Mouse (Mus musculus) CH12.LX (cell line): ENCODE results near the gene Fasn. TPM values are rescaled to one million over a fixed set of nuclear protein-coding genes. Genes with fewer than 3 reads are reported as not detected.

Experiments used
- DNase-seq: peaks from one replicate; pipeline ENCODE4 v3.0.0-alpha.2; 2013; ENCODE audit errors: extremely low read depth
- H3K27ac ChIP-seq: 2 replicates; pipeline ENCODE4 v1.5.1; 2012; ENCODE audit warnings: low read depth, mild to moderate bottlenecking, control low read depth, moderate library complexity; ENCODE audit not compliant: insufficient read depth
- H3K27me3 ChIP-seq: replicated peaks from 2 replicates; pipeline ENCODE3; 2012; ENCODE audit warnings: inconsistent platforms
- H3K36me3 ChIP-seq, 2 experiments: replicated peaks in 1 of 2; 2 replicates each; pipeline versions ENCODE3 to v1.6.1; 2012; ENCODE audit warnings: inconsistent platforms in 1 of 2, low read length in 1 of 2, mild to moderate bottlenecking in 1 of 2, mixed read lengths in 1 of 2, moderate library complexity in 1 of 2; ENCODE audit not compliant: control insufficient read depth in 1 of 2, insufficient read depth in 1 of 2
- H3K4me1 ChIP-seq, 2 experiments: 2 replicates each; pipeline ENCODE4 v1.6.1; 2012; ENCODE audit warnings: inconsistent platforms in 1 of 2, moderate library complexity in 1 of 2; ENCODE audit not compliant: insufficient read depth in 2 of 2, control insufficient read depth in 1 of 2
- H3K4me2 ChIP-seq: 2 replicates; pipeline ENCODE4 v1.6.1; 2012; ENCODE audit warnings: low read depth, mild to moderate bottlenecking, control low read depth; ENCODE audit not compliant: poor library complexity, insufficient read depth, severe bottlenecking
- H3K4me3 ChIP-seq, 3 experiments: fragments of 150-350 bp in 1 of 3; sonication (generic) in 1 of 3; replicated peaks in 1 of 3; 2 replicates each; pipeline versions ENCODE3 to v1.5.1; 2011 to 2012; ENCODE audit warnings: low read depth in 2 of 3, low read length in 2 of 3, mild to moderate bottlenecking in 2 of 3, moderate library complexity in 2 of 3, control low read depth in 1 of 3, improper control_type of control experiment in 1 of 3, inconsistent platforms in 1 of 3, mixed read lengths in 1 of 3; ENCODE audit not compliant: poor library complexity in 1 of 3
- H3K79me2 ChIP-seq: replicated peaks from 2 replicates; pipeline ENCODE4 v1.6.1; 2012; ENCODE audit warnings: mild to moderate bottlenecking, moderate library complexity; ENCODE audit not compliant: control insufficient read depth, poor library complexity, insufficient read depth, severe bottlenecking; ENCODE audit errors: extremely low read depth
- H3K9ac ChIP-seq: 2 replicates; pipeline ENCODE4 v1.6.1; 2012; ENCODE audit warnings: low read depth, mild to moderate bottlenecking, control low read depth, moderate library complexity; ENCODE audit not compliant: insufficient read depth
- H3K9me3 ChIP-seq: replicated peaks from 2 replicates; pipeline ENCODE3; 2012; ENCODE audit warnings: low read length, inconsistent platforms, mixed read lengths
- CHD1 ChIP-seq: IDR thresholded peaks from 2 replicates; pipeline ENCODE4 v1.6.1; 2012; ENCODE audit warnings: low read depth, low read length, improper control_type of control experiment, inconsistent platforms
- CHD2 ChIP-seq: IDR thresholded peaks from 2 replicates; pipeline ENCODE4 v1.6.1; 2011; ENCODE audit warnings: low read length, improper control_type of control experiment
- ELF1 ChIP-seq: IDR thresholded peaks from 2 replicates; pipeline ENCODE4 v1.6.1; 2014; ENCODE audit warnings: low read depth, mild to moderate bottlenecking, inconsistent platforms, low read length, improper control_type of control experiment
- ETS1 ChIP-seq: conservative IDR thresholded peaks from 2 replicates; pipeline ENCODE4 v1.6.1; 2012; ENCODE audit warnings: low read depth, mild to moderate bottlenecking, inconsistent platforms, low read length, improper control_type of control experiment, moderate library complexity
- GABPA ChIP-seq: IDR thresholded peaks from 2 replicates; pipeline ENCODE4 v1.6.1; 2012; ENCODE audit warnings: low read depth, low read length, improper control_type of control experiment, inconsistent platforms; ENCODE audit not compliant: insufficient replicate concordance
- HCFC1 ChIP-seq: IDR thresholded peaks from 2 replicates; pipeline ENCODE4 v1.6.1; 2012; ENCODE audit warnings: low read depth, mild to moderate bottlenecking, inconsistent platforms, low read length, improper control_type of control experiment
- JUND ChIP-seq: conservative IDR thresholded peaks from 2 replicates; pipeline ENCODE4 v1.6.1; 2011; ENCODE audit warnings: low read depth, low read length, improper control_type of control experiment
- KAT2A ChIP-seq: IDR thresholded peaks from 2 replicates; pipeline ENCODE4 v1.6.1; 2012; ENCODE audit warnings: low read length, improper control_type of control experiment, inconsistent platforms; ENCODE audit not compliant: insufficient replicate concordance
- MAFK ChIP-seq: IDR thresholded peaks from 2 replicates; pipeline ENCODE4 v1.6.1; 2011; ENCODE audit warnings: low read length, improper control_type of control experiment; ENCODE audit not compliant: insufficient replicate concordance
- MAX ChIP-seq: IDR thresholded peaks from 2 replicates; pipeline ENCODE4 v1.6.1; 2011; ENCODE audit warnings: low read length, improper control_type of control experiment
- MEF2A ChIP-seq: IDR thresholded peaks from 2 replicates; pipeline ENCODE4 v1.6.1; 2014; ENCODE audit warnings: low read depth, mild to moderate bottlenecking, inconsistent platforms, low read length, improper control_type of control experiment, borderline replicate concordance
- NRF1 ChIP-seq: IDR thresholded peaks from 2 replicates; pipeline ENCODE4 v1.6.1; 2014; ENCODE audit warnings: low read depth, mild to moderate bottlenecking, inconsistent platforms, low read length, improper control_type of control experiment, moderate library complexity
- POLR2A ChIP-seq: IDR thresholded peaks from 2 replicates; pipeline ENCODE4 v1.6.1; 2011; ENCODE audit warnings: low read depth, mild to moderate bottlenecking, improper control_type of control experiment, low read length
- POLR2AphosphoS2 ChIP-seq: IDR thresholded peaks from 2 replicates; pipeline ENCODE4 v1.6.1; 2011; ENCODE audit warnings: low read depth, low read length, improper control_type of control experiment
- RCOR1 ChIP-seq: conservative IDR thresholded peaks from 2 replicates; pipeline ENCODE4 v1.6.1; 2012; ENCODE audit warnings: low read depth, mild to moderate bottlenecking, inconsistent platforms, low read length, improper control_type of control experiment
- SIN3A ChIP-seq: IDR thresholded peaks from 2 replicates; pipeline ENCODE4 v1.6.1; 2012; ENCODE audit warnings: low read length, improper control_type of control experiment, inconsistent platforms
- SMC3 ChIP-seq: IDR thresholded peaks from 2 replicates; pipeline ENCODE4 v1.6.1; 2011; ENCODE audit warnings: low read depth, low read length, improper control_type of control experiment
- TCF12 ChIP-seq: IDR thresholded peaks from 2 replicates; pipeline ENCODE4 v1.6.1; 2014; ENCODE audit warnings: low read depth, mild to moderate bottlenecking, inconsistent platforms, low read length, improper control_type of control experiment
- UBTF ChIP-seq: IDR thresholded peaks from 2 replicates; pipeline ENCODE4 v1.6.1; 2012; ENCODE audit warnings: low read depth, mild to moderate bottlenecking, inconsistent platforms, low read length, improper control_type of control experiment, moderate library complexity
- USF1 ChIP-seq: IDR thresholded peaks from 2 replicates; pipeline ENCODE4 v1.6.1; 2014; ENCODE audit warnings: low read depth, mild to moderate bottlenecking, inconsistent platforms, low read length, improper control_type of control experiment
- ZMIZ1 ChIP-seq: IDR thresholded peaks from 2 replicates; pipeline ENCODE4 v1.6.1; 2012; ENCODE audit warnings: low read depth, mild to moderate bottlenecking, inconsistent platforms, low read length, improper control_type of control experiment
- ZNF384 ChIP-seq: IDR thresholded peaks from 2 replicates; pipeline ENCODE4 v1.6.1; 2012; ENCODE audit warnings: low read depth, low read length, improper control_type of control experiment, inconsistent platforms
- dilution Hi-C: fragments of 300-500 bp; cut with MboI; formaldehyde crosslinking; loops from 2 replicates; pipeline ENCODE4 v1.14.3; 2020; ENCODE audit warnings: low sequenced_read_pairs; ENCODE audit not compliant: extremely low pct_unique_long_range_greater_than_20kb, extremely low pct_ligation_motif_present
- in situ Hi-C: fragments of 300-500 bp; cut with MboI; formaldehyde crosslinking; loops from 3 replicates; pipeline ENCODE4 v1.14.3; 2019; ENCODE audit warnings: low sequenced_read_pairs, low pct_ligation_motif_present, low pct_unique_long_range_greater_than_20kb, mixed read lengths
- polyA plus RNA-seq: library from polyadenylated mRNA; unstranded; fragments of >175 nt; gene quantifications from 2 replicates; pipeline ENCODE4 v1.2.1, GENCODE M21; 2012; ENCODE audit warnings: low read depth; ENCODE audit not compliant: insufficient read length
- total RNA-seq, 2 experiments: library from RNA; depleted of rRNA; stranded (reverse); fragments of 300-350 nt in 1 of 2; fragments of >200 nt in 1 of 2; gene quantifications; 2 replicates each; pipeline ENCODE4 v1.2.3; 2012 to 2014

Gene Fasn
- total and polyA plus RNA-seq, 3 experiments = 116 to 300 (median 186) TPM

GRCm38 (mm10) chr11:120826016-120826953, 1.9 kb upstream of the Fasn start:
- no peak overlapping the region for H3K27ac ChIP-seq
- no peak overlapping the region for H3K4me2 ChIP-seq
- no peak for DNase-seq
- no peak overlapping the region for H3K4me3 ChIP-seq
- H3K9ac ChIP-seq = no peak overlapping the region
- dilution Hi-C loops = no loop called here
- peaks cover 26 to 46% of the 10 kb centered on the region in 2 experiments for H3K4me1 ChIP-seq
- H3K36me3 ChIP-seq = peaks cover 3 to 30% of the 10 kb centered on the region in 2 experiments
- peaks cover 23% of the 10 kb centered on the region for H3K79me2 ChIP-seq
- TF ChIP-seq SIN3A (no peak), CHD1 (no peak), MAX (no peak), USF1 (no peak), MAFK (no peak), JUND (no peak), ELF1 (no peak), KAT2A (no peak), MEF2A (no peak), ZMIZ1 (no peak)
- in situ Hi-C loops = no loop called here
- no peaks in the 10 kb centered on the region for H3K9me3 ChIP-seq
- no peaks in the 10 kb centered on the region for H3K27me3 ChIP-seq

- Histone ChIP-seq H3K4me1 (peaks cover 26 to 53% of the 10 kb centered on the region in 2 experiments), H3K9me3 (no peaks in the 10 kb centered on the region), H3K36me3 (peaks cover 12 to 31% of the 10 kb centered on the region in 2 experiments), H3K27me3 (no peaks in the 10 kb centered on the region), H3K4me3 (no peak overlapping the region), H3K27ac (no peak overlapping the region), H3K9ac (no peak overlapping the region; the same call in 1 of the 2 replicates), H3K79me2 (peaks cover 32% of the 10 kb centered on the region), H3K4me2 (peak overlapping the region; percentile 69; the same call in 1 of the 2 replicates)
- no peak for DNase-seq
- dilution Hi-C loops = no loop called here
- in situ Hi-C loops = no loop called here
- TF ChIP-seq POLR2A = no peak
These were observed 1.0 kb upstream of the Fasn start for GRCm38 (mm10) chr11:120825289-120825863.

GRCm38 (mm10) chr11:120824787-120825288, 491 bp upstream of the Fasn start:
- in situ Hi-C loops = loop anchor here (5.0 kb wide), 1 partner anchor 62 kb away; no protein-coding TSS in a partner anchor
- DNase-seq = no peak
- Histone ChIP-seq H3K79me2 (peaks cover 33% of the 10 kb centered on the region), H3K4me3 (peak overlapping the region; percentile 47 to 89 (median 75)), H3K9me3 (no peaks in the 10 kb centered on the region), H3K27me3 (no peaks in the 10 kb centered on the region), H3K9ac (peak overlapping the region; percentile 61), H3K36me3 (peaks cover 18 to 32% of the 10 kb centered on the region in 2 experiments), H3K27ac (0 out of 2 replicates have a peak overlapping the region, but pooled peaks have one; percentile 7), H3K4me1 (peaks cover 26 to 53% of the 10 kb centered on the region in 2 experiments), H3K4me2 (peak overlapping the region; percentile 69)
- dilution Hi-C loops = no loop called here
- TF ChIP-seq ZMIZ1 = no peak
- TF ChIP-seq JUND = no peak
- no peak for TF ChIP-seq HCFC1
- no peak for TF ChIP-seq POLR2AphosphoS2
- TF ChIP-seq USF1 = no peak
- no peak for TF ChIP-seq GABPA
- TF ChIP-seq NRF1 = no peak
- TF ChIP-seq UBTF = no peak
- no peak for TF ChIP-seq MEF2A
- no peak for TF ChIP-seq RCOR1
- TF ChIP-seq MAX = no peak
- TF ChIP-seq ZNF384 = no peak
- no peak for TF ChIP-seq TCF12
- TF ChIP-seq CHD2 = no peak
- no peak for TF ChIP-seq SMC3
- TF ChIP-seq ETS1 = no peak
